Mouse (Mus musculus): ENCODE measurements around the gene Plekho1. TPM values are rescaled to one million over a fixed set of nuclear protein-coding genes. Genes with fewer than 3 reads are reported as not detected.

Plekho1 gene
- polyA plus RNA-seq, 1 experiment from 2014 or later: 6.9 TPM

DNA sequence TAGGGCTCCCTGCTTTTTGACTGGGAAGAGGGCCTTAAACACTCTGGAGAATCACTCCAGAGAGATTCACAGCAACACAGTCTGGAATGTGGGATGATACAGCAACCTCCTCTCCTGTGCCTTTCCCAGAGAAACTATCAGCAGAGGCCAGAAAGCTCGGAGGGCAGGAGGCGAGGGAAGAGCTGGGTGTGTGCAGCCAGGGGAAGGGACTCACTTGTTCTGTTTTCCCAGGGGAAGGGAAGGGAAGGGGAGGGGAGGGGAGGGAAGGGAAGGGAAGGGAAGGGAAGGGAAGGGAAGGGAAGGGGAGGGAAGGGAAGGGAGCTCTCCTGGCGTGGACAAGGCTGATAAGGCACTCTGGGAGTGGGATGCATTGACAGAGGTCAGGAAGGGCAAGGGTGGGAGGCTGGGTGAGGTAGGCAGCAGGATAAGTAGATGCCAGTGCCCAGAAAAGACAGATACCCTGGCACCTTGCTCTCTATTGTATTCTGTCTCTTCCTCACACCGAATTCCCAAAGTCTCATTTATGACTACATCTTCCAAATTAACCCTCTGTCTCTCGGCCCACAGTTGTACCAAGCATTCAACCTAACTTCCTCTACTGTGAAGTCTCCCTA, 2.7 kb downstream of the Plekho1 start:
- no peak overlapping the region for H3K9ac ChIP-seq
- H3K9me3 ChIP-seq (replicated peaks): no peaks in the 10 kb centered on the region
- peak overlapping the region; percentile 95 for H3K4me2 ChIP-seq
- DNase-seq (no peak), ATAC-seq (ENCODE audit: low read depth) (no peak)
- peaks cover 56% of the 10 kb centered on the region for H3K27me3 ChIP-seq
- peak overlapping the region; percentile 39; the same call in 1 of the 2 replicates for H3K27ac ChIP-seq
- H3K36me3 ChIP-seq: peaks cover 18% of the 10 kb centered on the region
- H3K4me3 ChIP-seq (replicated peaks): no peak overlapping the region
- 62% methylated on average over 5 of the region's 5 CpGs for WGBS (ENCODE audit: insufficient replicate concordance)
- H3K4me1 ChIP-seq (replicated peaks): peaks cover 54% of the 10 kb centered on the region

DNA sequence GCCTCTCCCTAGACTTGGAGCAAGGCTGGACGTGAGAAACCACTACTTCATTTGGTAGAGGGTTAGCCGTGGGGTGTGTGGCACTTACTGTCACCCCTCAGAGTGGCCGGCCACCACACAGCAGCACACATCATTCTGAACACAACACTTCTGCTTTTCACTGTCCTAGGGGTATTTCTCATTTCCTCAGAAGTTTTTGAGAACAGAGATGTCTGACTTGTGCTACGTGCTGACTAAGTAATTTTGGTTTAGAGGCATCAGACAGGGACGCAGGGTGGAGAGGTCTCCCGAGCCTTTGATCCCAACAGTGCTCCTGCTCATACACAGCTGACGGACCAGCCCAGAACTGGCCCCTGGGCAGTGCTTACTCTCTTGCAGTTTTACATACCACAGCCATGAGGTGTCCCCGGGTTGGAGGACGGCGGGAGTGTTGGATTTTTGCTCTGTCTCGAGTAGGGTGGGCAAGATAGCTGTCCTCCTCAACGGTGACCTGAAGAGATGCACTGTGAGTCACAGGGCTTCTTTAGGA, 5.3 kb downstream of the Plekho1 start:
- no peak for DNase-seq

DNA sequence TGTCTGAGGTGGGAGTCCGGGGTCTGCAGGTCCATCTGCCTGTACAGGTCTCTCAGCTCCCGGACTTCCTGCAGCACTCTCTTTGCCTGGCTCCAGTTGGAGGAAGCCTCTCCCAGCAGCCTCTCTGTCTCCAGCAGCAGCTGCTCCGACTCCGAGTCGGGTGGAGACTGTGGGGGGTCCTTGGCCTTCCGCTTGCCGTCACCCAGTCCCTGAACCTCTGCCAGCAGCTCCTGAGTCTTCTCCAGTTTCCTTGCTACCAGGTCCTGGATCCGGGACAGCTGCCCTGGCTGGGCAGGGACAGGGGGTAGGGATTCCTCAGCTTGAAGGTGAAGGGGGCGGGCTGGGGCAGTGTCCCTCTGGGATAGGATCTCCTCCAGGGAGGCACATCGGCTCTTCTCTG, 6.8 kb downstream of the Plekho1 start:
- DNase-seq: no peak
- 82% methylated on average over 10 of the region's 10 CpGs for WGBS (ENCODE audit: insufficient replicate concordance)
- H3K4me1 ChIP-seq (replicated peaks): peaks cover 44% of the 10 kb centered on the region

More for the DNA sequence above, 5.3 kb downstream of the Plekho1 start:
- Histone ChIP-seq H3K4me3 (replicated peaks) (no peak overlapping the region), H3K4me2 (no peak overlapping the region), H3K9me3 (replicated peaks) (no peaks in the 10 kb centered on the region), H3K27me3 (peaks cover 35% of the 10 kb centered on the region), H3K36me3 (peaks cover 18% of the 10 kb centered on the region), H3K9ac (no peak overlapping the region), H3K4me1 (replicated peaks) (peaks cover 51% of the 10 kb centered on the region), H3K27ac (no peak overlapping the region; the same call in 1 of the 2 replicates)
- WGBS (ENCODE audit: insufficient replicate concordance): 53% methylated on average over 12 of the region's 12 CpGs
- no peak for ATAC-seq (ENCODE audit: low read depth)

DNA sequence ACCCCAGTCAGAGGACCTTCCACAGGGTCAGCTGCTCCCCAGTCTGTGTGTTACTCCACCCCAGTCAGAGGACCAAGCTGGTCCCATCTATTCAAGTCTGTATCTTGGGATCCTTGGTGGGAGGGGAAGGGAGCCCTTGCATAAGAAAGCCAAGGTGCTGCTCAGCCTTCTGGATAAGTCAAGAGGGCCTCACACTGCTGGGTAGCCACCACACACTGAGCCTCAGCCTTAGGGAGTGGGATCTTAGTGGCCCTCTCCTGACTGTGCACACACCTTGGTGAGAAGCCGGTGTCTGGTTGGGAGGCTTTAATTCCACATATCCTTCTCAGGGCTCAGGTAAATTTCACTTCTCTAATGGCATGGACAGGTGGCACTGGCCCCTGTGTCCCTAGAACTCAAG, 7.7 kb downstream of the Plekho1 start:
- no peak overlapping the region for H3K9ac ChIP-seq
- H3K9me3 ChIP-seq (replicated peaks): no peaks in the 10 kb centered on the region
- H3K27ac ChIP-seq: no peak overlapping the region
- WGBS (ENCODE audit: insufficient replicate concordance): 85% methylated on average over 1 of the region's 1 CpGs
- no peak for DNase-seq
- peaks cover 17% of the 10 kb centered on the region for H3K27me3 ChIP-seq
- ATAC-seq (ENCODE audit: low read depth): no peak
- H3K4me3 ChIP-seq (replicated peaks): no peak overlapping the region
- H3K4me1 ChIP-seq (replicated peaks): peaks cover 39% of the 10 kb centered on the region
- peaks cover 18% of the 10 kb centered on the region for H3K36me3 ChIP-seq
- no peak overlapping the region for H3K4me2 ChIP-seq

More for the DNA sequence above, 6.8 kb downstream of the Plekho1 start:
- Histone ChIP-seq H3K36me3 (peaks cover 18% of the 10 kb centered on the region), H3K27ac (no peak overlapping the region), H3K9me3 (replicated peaks) (no peaks in the 10 kb centered on the region), H3K4me2 (no peak overlapping the region), H3K4me3 (replicated peaks) (no peak overlapping the region), H3K27me3 (peaks cover 25% of the 10 kb centered on the region), H3K9ac (no peak overlapping the region)
- no peak for ATAC-seq (ENCODE audit: low read depth)

DNA sequence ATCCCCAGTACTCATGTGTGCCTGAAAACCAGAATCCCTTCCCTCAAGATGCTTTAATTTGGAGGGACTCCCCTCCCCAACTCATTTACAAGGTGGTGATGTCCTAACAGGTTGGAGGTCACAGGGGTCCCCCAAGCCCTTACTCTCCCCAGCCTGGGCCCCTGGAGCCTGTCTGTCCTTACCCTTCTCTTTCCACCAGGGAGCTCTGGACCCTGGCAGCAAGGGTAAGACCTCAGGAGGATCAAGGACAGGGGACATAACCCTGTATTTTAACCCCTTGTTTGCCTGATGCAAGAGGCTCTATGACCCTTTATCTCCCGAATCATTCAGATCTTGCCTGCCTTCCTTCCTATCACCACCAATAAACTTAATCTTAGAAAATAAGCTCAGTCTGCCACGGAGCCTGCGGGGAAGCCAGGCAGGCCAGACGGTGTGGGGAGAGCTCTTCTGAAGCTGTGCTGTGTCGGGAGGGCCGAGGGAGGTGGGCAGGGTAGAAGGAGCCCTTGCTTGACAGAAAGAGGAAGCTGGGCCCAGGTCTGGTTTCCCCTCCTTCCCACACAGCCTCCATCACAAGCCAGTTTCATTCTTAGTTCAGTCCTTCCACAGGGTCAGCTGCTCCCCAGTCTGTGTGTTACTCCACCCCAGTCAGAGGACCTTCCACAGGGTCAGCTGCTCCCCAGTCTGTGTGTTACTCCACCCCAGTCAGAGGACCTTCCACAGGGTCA, 8.3 kb downstream of the Plekho1 start:
- Histone ChIP-seq H3K9me3 (replicated peaks) (no peaks in the 10 kb centered on the region), H3K4me2 (no peak overlapping the region), H3K27me3 (peaks cover 12% of the 10 kb centered on the region), H3K4me1 (replicated peaks) (peaks cover 35% of the 10 kb centered on the region), H3K4me3 (replicated peaks) (no peak overlapping the region), H3K36me3 (peaks cover 18% of the 10 kb centered on the region), H3K9ac (0 out of 2 replicates have a peak overlapping the region, but pooled peaks have one; percentile 3), H3K27ac (peak overlapping the region; percentile 67)
- DNase-seq: no peak
- WGBS (ENCODE audit: insufficient replicate concordance): 23% methylated on average over 6 of the region's 6 CpGs
- ATAC-seq (ENCODE audit: low read depth): peak; percentile 47

DNA sequence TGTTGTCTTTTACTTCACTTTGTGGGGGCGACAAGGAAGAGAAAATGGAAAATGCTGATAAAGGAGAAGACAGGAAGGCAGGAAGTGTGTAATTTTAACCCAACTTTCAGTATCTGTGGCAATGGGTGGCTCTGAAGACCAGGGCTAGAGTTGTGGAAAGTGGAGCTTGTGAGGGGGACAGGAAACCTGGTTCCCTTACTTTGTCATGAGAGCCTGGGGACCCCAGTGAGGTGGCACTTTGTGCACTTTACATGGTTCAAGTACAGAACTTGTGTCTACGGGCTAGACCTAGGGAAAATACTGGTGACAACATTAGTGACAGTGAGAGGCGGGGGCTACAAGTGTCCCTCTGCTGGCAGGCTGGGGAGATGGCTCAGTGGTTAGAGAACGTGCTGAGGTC, 8.8 kb downstream of the Plekho1 start:
- Histone ChIP-seq H3K36me3 (peaks cover 18% of the 10 kb centered on the region), H3K27ac (peak overlapping the region; percentile 67), H3K9me3 (replicated peaks) (no peaks in the 10 kb centered on the region), H3K9ac (no peak overlapping the region), H3K4me3 (replicated peaks) (no peak overlapping the region), H3K4me2 (no peak overlapping the region), H3K27me3 (peaks cover 9% of the 10 kb centered on the region), H3K4me1 (replicated peaks) (peaks cover 31% of the 10 kb centered on the region)
- ATAC-seq (ENCODE audit: low read depth) (no peak), DNase-seq (no peak)
- 36% methylated on average over 4 of the region's 4 CpGs for WGBS (ENCODE audit: insufficient replicate concordance)

DNA sequence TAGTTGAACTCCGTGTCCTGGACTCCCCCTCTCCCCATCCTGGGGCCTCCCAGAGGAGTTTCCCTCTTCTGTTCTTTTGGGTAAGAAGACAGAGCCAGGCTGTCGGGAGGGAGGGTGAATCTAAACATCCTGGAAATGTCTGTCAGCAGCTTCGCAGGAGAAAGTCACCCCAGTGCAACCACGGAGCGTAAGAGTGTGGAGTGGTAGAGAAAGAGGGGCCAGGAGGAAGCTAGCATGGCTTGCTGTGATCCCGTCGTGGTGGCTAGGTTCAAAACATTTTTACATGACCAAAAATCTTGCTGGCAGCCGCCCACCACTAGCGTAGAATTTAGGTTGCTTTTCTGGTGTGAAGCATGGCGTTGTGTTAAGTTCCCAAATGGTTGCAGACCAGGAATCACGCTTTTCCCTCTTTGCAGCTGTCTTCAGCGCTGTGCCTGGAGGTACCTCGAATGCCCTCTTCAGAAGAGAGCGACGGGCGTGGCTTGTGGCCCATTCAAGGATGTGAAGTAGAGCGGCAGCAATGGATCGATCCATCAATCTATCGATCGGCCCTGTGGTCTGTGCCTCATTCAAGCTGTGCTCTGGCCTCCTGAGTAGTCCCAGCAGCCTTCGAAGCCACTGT, 9.7 kb downstream of the Plekho1 start:
- no peak for DNase-seq
- no peaks in the 10 kb centered on the region for H3K9me3 ChIP-seq (replicated peaks)
- peaks cover 31% of the 10 kb centered on the region for H3K4me1 ChIP-seq (replicated peaks)
- H3K36me3 ChIP-seq: peaks cover 13% of the 10 kb centered on the region
- peak overlapping the region; percentile 67 for H3K27ac ChIP-seq
- ATAC-seq (ENCODE audit: low read depth): no peak
- WGBS (ENCODE audit: insufficient replicate concordance): 10% methylated on average over 21 of the region's 21 CpGs
- H3K27me3 ChIP-seq: peaks cover 9% of the 10 kb centered on the region
- H3K4me3 ChIP-seq (replicated peaks): 0 out of 2 replicates have a peak overlapping the region, but pooled peaks have one; percentile 16
- 0 out of 2 replicates have a peak overlapping the region, but pooled peaks have one; percentile 39 for H3K9ac ChIP-seq
- H3K4me2 ChIP-seq: peak overlapping the region; percentile 44

DNA sequence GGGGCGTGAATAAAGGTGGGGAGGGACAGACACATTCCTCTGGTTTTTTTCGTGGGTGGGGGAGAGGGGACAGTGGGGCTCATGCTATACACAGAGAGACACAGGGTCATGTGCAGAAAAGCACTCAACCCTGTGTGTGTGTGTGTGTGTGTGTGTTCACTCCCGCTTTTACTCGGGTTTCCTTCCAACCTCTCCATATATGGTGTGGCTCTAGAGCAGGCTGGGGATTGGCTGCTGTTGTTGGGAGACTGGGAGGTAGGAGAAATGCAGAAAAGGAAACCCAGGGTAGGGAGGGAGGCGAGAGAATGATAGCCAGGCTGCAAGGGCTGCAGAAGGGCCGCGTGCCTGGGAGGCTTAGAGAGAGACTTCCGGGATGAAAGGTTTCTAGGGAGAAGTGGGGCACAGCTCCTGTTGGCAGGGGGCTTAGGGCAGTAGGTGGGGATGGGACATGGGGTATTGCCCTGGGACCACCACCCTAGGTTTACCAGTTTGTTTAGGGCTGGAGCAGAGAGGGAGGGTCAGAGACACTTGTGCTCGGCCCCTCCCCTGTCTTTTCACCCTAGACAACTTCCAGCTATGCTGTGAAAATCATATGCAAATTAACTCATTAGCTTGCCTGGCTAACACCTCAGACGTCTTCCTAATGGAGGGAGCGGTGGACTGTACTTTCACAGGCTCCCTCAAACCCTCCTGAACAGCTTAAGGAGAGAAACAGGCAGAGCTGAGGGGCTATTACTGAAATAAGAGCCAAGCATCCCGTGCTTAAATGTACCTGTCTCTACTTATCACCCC, 10.4 kb downstream of the Plekho1 start:
- DNase-seq: no peak
- Histone ChIP-seq H3K4me2 (peak overlapping the region; percentile 44), H3K27ac (peak overlapping the region; percentile 67), H3K9ac (0 out of 2 replicates have a peak overlapping the region, but pooled peaks have one; percentile 39), H3K4me1 (replicated peaks) (peaks cover 28% of the 10 kb centered on the region), H3K4me3 (replicated peaks) (0 out of 2 replicates have a peak overlapping the region, but pooled peaks have one; percentile 16), H3K9me3 (replicated peaks) (no peaks in the 10 kb centered on the region), H3K36me3 (peaks cover 10% of the 10 kb centered on the region), H3K27me3 (peaks cover 9% of the 10 kb centered on the region)
- ATAC-seq (ENCODE audit: low read depth): peak; percentile 65
- WGBS (ENCODE audit: insufficient replicate concordance): 14% methylated on average over 12 of the region's 12 CpGs

DNA sequence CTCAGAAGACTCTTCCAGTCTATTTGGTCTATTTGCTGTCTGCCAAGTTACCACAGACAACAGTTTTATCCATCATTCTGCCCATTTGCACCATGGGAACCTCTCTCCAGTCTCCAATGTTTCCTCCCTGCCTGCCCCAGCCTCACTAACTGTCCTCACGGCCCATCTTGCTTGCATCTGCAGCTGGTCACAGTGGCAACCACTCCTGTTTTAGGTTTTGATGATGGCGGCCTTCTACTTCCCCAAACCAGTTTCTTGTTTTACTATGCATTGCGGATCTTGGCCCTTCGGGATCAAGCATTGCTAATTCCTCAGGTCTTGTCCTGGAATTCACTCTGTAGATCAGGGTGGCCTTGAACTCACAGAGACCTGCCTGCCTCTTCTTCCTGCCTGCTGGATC, 13.7 kb downstream of the Plekho1 start:
- H3K4me2 ChIP-seq: no peak overlapping the region
- H3K4me1 ChIP-seq (replicated peaks): peaks cover 27% of the 10 kb centered on the region
- ATAC-seq (ENCODE audit: low read depth): no peak
- no peak overlapping the region for H3K4me3 ChIP-seq (replicated peaks)
- peaks cover 7% of the 10 kb centered on the region; the same call in 1 of the 2 replicates for H3K27me3 ChIP-seq
- 70% methylated on average over 4 of the region's 4 CpGs for WGBS (ENCODE audit: insufficient replicate concordance)
- H3K36me3 ChIP-seq: no peaks in the 10 kb centered on the region
- H3K27ac ChIP-seq: no peak overlapping the region
- H3K9me3 ChIP-seq (replicated peaks): no peaks in the 10 kb centered on the region
- no peak overlapping the region for H3K9ac ChIP-seq
- no peak for DNase-seq

DNA sequence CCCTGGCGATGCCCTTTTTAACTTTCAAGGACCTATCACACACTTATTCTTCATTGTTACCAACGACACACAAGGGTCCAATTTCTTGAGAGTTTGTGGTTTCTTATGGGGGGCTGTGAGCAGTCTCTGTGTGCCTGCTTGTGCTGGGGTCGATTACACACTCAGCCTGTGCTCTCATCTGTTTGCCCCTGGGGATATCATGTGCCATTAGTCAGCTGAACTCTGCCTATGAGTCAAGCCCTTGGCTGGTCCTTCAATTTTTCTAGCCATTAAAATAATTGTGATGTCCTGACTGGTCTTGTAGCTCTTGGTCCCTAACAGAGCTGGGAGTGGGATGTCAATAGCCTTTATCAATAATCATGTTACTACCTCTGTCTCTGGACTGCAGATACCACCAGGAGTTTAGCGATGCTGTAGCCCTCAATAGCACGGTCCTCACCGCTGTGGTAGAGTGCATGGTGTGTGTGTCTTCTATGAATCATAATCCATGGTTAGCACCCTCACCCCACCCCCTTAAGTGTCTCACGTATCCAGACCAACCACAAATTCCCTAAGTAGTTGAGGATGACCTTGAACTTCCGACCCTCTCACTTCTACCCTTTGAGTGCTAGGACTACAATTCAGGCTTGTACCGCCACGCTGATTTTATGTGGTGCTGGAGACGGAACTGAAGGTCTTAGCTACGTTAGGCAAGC, 15.4 kb downstream of the Plekho1 start:
- ATAC-seq (ENCODE audit: low read depth): no peak
- Histone ChIP-seq H3K4me1 (replicated peaks) (peaks cover 10% of the 10 kb centered on the region), H3K9me3 (replicated peaks) (no peaks in the 10 kb centered on the region), H3K27me3 (0 out of 2 replicates have a peak, but pooled peaks cover 4% of the 10 kb centered on the region), H3K4me3 (replicated peaks) (no peak overlapping the region), H3K4me2 (no peak overlapping the region), H3K9ac (no peak overlapping the region), H3K27ac (no peak overlapping the region), H3K36me3 (no peaks in the 10 kb centered on the region)
- no peak for DNase-seq
- whole genome bisulfite sequencing (ENCODE audit: insufficient replicate concordance): 73% methylated on average over 12 of the region's 12 CpGs

All from liver, embryonic 13.5 days (tissue).